Mouse (Mus musculus) small intestine, adult 2 months (tissue): ENCODE data around the gene Trim44.

Experiments used
- CTCF ChIP-seq: fragments of 200-500 bp; IDR thresholded peaks from 2 replicates; pipeline ENCODE4 v1.5.1; 2012; ENCODE audit warnings: low read depth, mild to moderate bottlenecking, control low read depth, inconsistent platforms, low read length, moderate library complexity, mixed read lengths; ENCODE audit not compliant: insufficient replicate concordance, insufficient read length; ENCODE audit errors: extremely low read depth
- POLR2A ChIP-seq: fragments of 200-500 bp; IDR thresholded peaks from 2 replicates; pipeline ENCODE4 v1.6.1; 2012; ENCODE audit warnings: low read depth, mild to moderate bottlenecking, control low read depth, inconsistent platforms, low read length, moderate library complexity

- TF ChIP-seq CTCF (no peak), POLR2A (no peak)
Measured at GRCm38 (mm10) chr2:102385328-102385902, 22.2 kb downstream of the Trim44 start.
